9 mouse cellular contexts compared by ENCODE assay signal in the genomic region with DNA sequence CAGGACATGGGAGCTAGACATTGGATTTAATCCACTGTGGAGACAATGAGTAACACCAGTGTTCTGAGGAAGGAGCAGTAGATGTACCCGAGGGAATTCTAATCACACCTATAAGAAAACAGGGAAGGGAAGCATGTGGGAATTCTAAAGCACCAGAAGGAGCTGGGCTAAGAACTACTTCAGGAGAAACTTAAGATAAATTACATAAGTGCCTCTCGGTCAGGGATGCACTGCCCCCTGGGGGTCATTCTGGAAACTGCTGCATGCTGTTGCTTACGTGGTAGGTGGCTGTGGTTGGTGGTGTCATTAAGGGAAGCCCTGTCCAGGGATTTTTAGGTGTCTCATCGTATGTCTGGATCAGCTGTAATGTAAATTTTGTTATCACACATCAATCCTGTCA. TPM values are rescaled to one million over a fixed set of nuclear protein-coding genes. Genes with fewer than 3 reads are reported as not detected.
DNase-seq lines count a peak whose midpoint lies in the region; ATAC-seq lines count a peak whose summit lies in the region.
"Had no signal": no experiment of that assay in that cellular context is flagged by ENCODE, and none has a peak within 500 bp of the region (broad histone marks: within the 10 kb centered on the region; RNA-seq: fewer than 3 reads in every experiment).

No protein-coding gene starts in this region.

- no peak for ATAC-seq in heart, embryonic 12.5 days (ENCODE audit: insufficient number of reproducible peaks, low FRiP score)
- ATAC-seq in intestine, embryonic 14.5 days (replicated peaks; ENCODE audit: low FRiP score, low TSS enrichment, low read depth), result no peak
- no peak; the same call in 1 of the 2 replicates for ATAC-seq in midbrain, embryonic 14.5 days (ENCODE audit: low FRiP score, low TSS enrichment)

- no peak overlapping the region for H3K4me2 ChIP-seq in heart, embryonic 12.5 days
- H3K4me2 ChIP-seq in intestine, embryonic 14.5 days (ENCODE audit: low read length), result no peak overlapping the region
- H3K4me2 ChIP-seq in midbrain, embryonic 14.5 days (ENCODE audit: low read length), result no peak overlapping the region

- peaks cover 3% of the 10 kb centered on the region; the same call in 1 of the 2 replicates for H3K27me3 ChIP-seq in heart, embryonic 12.5 days (replicated peaks)
- no peaks in the 10 kb centered on the region for H3K27me3 ChIP-seq in intestine, embryonic 14.5 days (replicated peaks; ENCODE audit: control insufficient read depth, insufficient read depth, low read length)
- no peaks in the 10 kb centered on the region for H3K27me3 ChIP-seq in midbrain, embryonic 14.5 days (ENCODE audit: control insufficient read depth, insufficient read depth, low read length)

- H3K27ac ChIP-seq in heart, embryonic 12.5 days (ENCODE audit: poor library complexity, severe bottlenecking), result no peak overlapping the region
- H3K27ac ChIP-seq in intestine, embryonic 14.5 days (ENCODE audit: low read depth), result no peak overlapping the region
- no peak overlapping the region for H3K27ac ChIP-seq in midbrain, embryonic 14.5 days (replicated peaks; ENCODE audit: low read depth, low read length)

- peaks cover 13% of the 10 kb centered on the region for H3K4me1 ChIP-seq in heart, embryonic 12.5 days (replicated peaks)
- no peaks in the 10 kb centered on the region for H3K4me1 ChIP-seq in intestine, embryonic 14.5 days (replicated peaks; ENCODE audit: control insufficient read depth, insufficient read depth, low read length)
- H3K4me1 ChIP-seq in midbrain, embryonic 14.5 days (ENCODE audit: control insufficient read depth, insufficient read depth, low read length), result no peaks in the 10 kb centered on the region

- 16% methylated on average over 4 of the region's 4 CpGs for WGBS in heart, embryonic 12.5 days
- 19% methylated on average over 4 of the region's 4 CpGs for WGBS in intestine, embryonic 14.5 days
- WGBS in midbrain, embryonic 14.5 days, result 17% methylated on average over 4 of the region's 4 CpGs

- no peaks in the 10 kb centered on the region for H3K9me3 ChIP-seq in heart, embryonic 12.5 days (replicated peaks)
- H3K9me3 ChIP-seq in intestine, embryonic 14.5 days (ENCODE audit: control insufficient read depth, low read length), result no peaks in the 10 kb centered on the region
- H3K9me3 ChIP-seq in midbrain, embryonic 14.5 days (ENCODE audit: control insufficient read depth, low read length), result no peaks in the 10 kb centered on the region

- H3K9ac ChIP-seq in heart, embryonic 12.5 days, result no peak overlapping the region
- no peak overlapping the region for H3K9ac ChIP-seq in intestine, embryonic 14.5 days (ENCODE audit: low read length)
- H3K9ac ChIP-seq in midbrain, embryonic 14.5 days (replicated peaks; ENCODE audit: low read length), result no peak overlapping the region

- no peak overlapping the region for H3K4me3 ChIP-seq in heart, embryonic 12.5 days
- H3K4me3 ChIP-seq in intestine, embryonic 14.5 days (ENCODE audit: low read depth, low read length), result no peak overlapping the region
- no peak overlapping the region for H3K4me3 ChIP-seq in midbrain, embryonic 14.5 days (replicated peaks; ENCODE audit: low read depth, low read length)

- intact Hi-C loops in left cerebral cortex, postnatal 10 days (cut with DNase I), result loop anchor here (2.0 to 5.0 kb wide), 2 partner anchors 165 to 260 kb away; a partner anchor contains a TSS

- H3K36me3 ChIP-seq in heart, embryonic 12.5 days, result no peaks in the 10 kb centered on the region
- no peaks in the 10 kb centered on the region for H3K36me3 ChIP-seq in intestine, embryonic 14.5 days (ENCODE audit: control insufficient read depth, insufficient read depth, low read length)
- H3K36me3 ChIP-seq in midbrain, embryonic 14.5 days (ENCODE audit: control insufficient read depth, insufficient read depth, low read length), result no peaks in the 10 kb centered on the region

- DNase-seq in heart, adult 11 months, result peak; percentile 97
- DNase-seq in cerebellum, postnatal 14 days, result peak; percentile 86 to 91
- peak; percentile 82 for DNase-seq in gastrocnemius, adult 18-20 months (ENCODE audit: low spot score)
- peak; percentile 92 for DNase-seq in intestine, embryonic 14.5 days (ENCODE audit: low spot score)
- peak; percentile 65 to 77 for DNase-seq in left cerebral cortex, postnatal 10 days (ENCODE audit: extremely low spot score in 1 of 2, low spot score in 2 of 2)
- DNase-seq in midbrain, embryonic 14.5 days, result peak; percentile 88
- peak; percentile 52 to 83 for DNase-seq in spleen, adult 18-20 months

RNA-seq across cellular contexts. Expression of a gene that starts 19.0 kb away (rescaled TPM):
- not detected in 2 replicates for polyA plus RNA-seq in heart, embryonic 12.5 days (2016; fragmentation: Nextera tagmentation; extraction: Ambion mirVana)
- total RNA-seq in gastrocnemius, adult 18-20 months (2021), result not detected
- not detected in 2 replicates for polyA plus RNA-seq in intestine, embryonic 14.5 days (2014; fragmentation: Nextera tagmentation; extraction: Ambion mirVana)
- not detected for total RNA-seq in left cerebral cortex, postnatal 10 days (2021)
- polyA plus RNA-seq in midbrain, embryonic 14.5 days (2014; fragmentation: Nextera tagmentation; extraction: Ambion mirVana), result not detected in 2 replicates
- polyA plus RNA-seq: C2C12 had no signal
